Mouse (Mus musculus) bone marrow macrophage, adult 2 months (primary cell): ENCODE data around the gene Baiap2.

Experiments used
- CTCF ChIP-seq: IDR thresholded peaks from 2 replicates; pipeline ENCODE4 v1.5.1; 2012; ENCODE audit warnings: low read depth, mild to moderate bottlenecking, low read length, moderate library complexity
- POLR2A ChIP-seq: IDR thresholded peaks from 2 replicates; pipeline ENCODE4 v1.6.1; 2012; ENCODE audit warnings: mild to moderate bottlenecking, low read depth, low read length, borderline replicate concordance

GRCm38 (mm10) chr11:119986751-119987425 lies 44.3 kb downstream of the Baiap2 start:
- TF ChIP-seq CTCF (no peak), POLR2A (no peak)
